Comparison of ENCODE assay signal across 8 mouse cellular contexts in genomic region chr4:134246719-134247258, GRCm38 (mm10). TPM values are rescaled to one million over a fixed set of nuclear protein-coding genes. Genes with fewer than 3 reads are reported as not detected.
DNase-seq lines count a peak whose midpoint lies in the region; ATAC-seq and TF ChIP-seq lines count a peak whose summit lies in the region.

Gene Gm30191, plus strand, starts transcription at chr4:134246935.

- peaks cover 4% of the 10 kb centered on the region; the same call in 1 of the 2 replicates for H3K27me3 ChIP-seq in kidney, adult 2 months (replicated peaks; ENCODE audit: control insufficient read depth, insufficient read depth, low read length)
- peaks cover 20% of the 10 kb centered on the region for H3K27me3 ChIP-seq in embryonic facial prominence, embryonic 11.5 days (ENCODE audit: control insufficient read depth, insufficient read depth, low read length)
- peaks cover 41% of the 10 kb centered on the region for H3K27me3 ChIP-seq in hindbrain, embryonic 14.5 days (ENCODE audit: control insufficient read depth, insufficient read depth, low read length)
- H3K27me3 ChIP-seq in midbrain, embryonic 13.5 days = peaks cover 56% of the 10 kb centered on the region

- TF ChIP-seq POLR2A in kidney, adult 2 months (IDR thresholded peaks at IDR 0.05; ENCODE audit: low read depth, low read length) = no peak

- ATAC-seq in embryonic facial prominence, embryonic 11.5 days (replicated peaks; ENCODE audit: insufficient number of reproducible peaks, low FRiP score, low TSS enrichment, low read depth) = no peak
- no peak for ATAC-seq in hindbrain, embryonic 14.5 days (ENCODE audit: low FRiP score)
- ATAC-seq in midbrain, embryonic 13.5 days = no peak

- no peak within 1 kb of the TSS for H3K4me3 ChIP-seq in kidney, adult 2 months (ENCODE audit: insufficient read depth, low read depth, low read length)
- H3K4me3 ChIP-seq in embryonic facial prominence, embryonic 11.5 days (ENCODE audit: low read depth, low read length) = peak within 1 kb of the TSS; percentile 79
- peak within 1 kb of the TSS; percentile 85 for H3K4me3 ChIP-seq in hindbrain, embryonic 14.5 days (replicated peaks; ENCODE audit: low read length)
- H3K4me3 ChIP-seq in midbrain, embryonic 13.5 days (replicated peaks) = peak within 1 kb of the TSS; percentile 81

- 61% methylated on average over 7 of the region's 7 CpGs for WGBS in kidney, adult 2 months
- WGBS in embryonic facial prominence, embryonic 11.5 days = 67% methylated on average over 7 of the region's 7 CpGs
- 64% methylated on average over 7 of the region's 7 CpGs for WGBS in hindbrain, embryonic 14.5 days
- 75% methylated on average over 7 of the region's 7 CpGs for WGBS in midbrain, embryonic 13.5 days

- peak within 1 kb of the TSS; percentile 88 for H3K4me2 ChIP-seq in embryonic facial prominence, embryonic 11.5 days (ENCODE audit: low read depth, low read length)
- peak within 1 kb of the TSS; percentile 98 for H3K4me2 ChIP-seq in hindbrain, embryonic 14.5 days (replicated peaks)
- H3K4me2 ChIP-seq in midbrain, embryonic 13.5 days (replicated peaks) = peak within 1 kb of the TSS; percentile 98

- H3K36me3 ChIP-seq in kidney, adult 2 months (ENCODE audit: control insufficient read depth, insufficient read depth, low read length) = no peaks in the 10 kb centered on the region
- no peaks in the 10 kb centered on the region for H3K36me3 ChIP-seq in embryonic facial prominence, embryonic 11.5 days (replicated peaks; ENCODE audit: control insufficient read depth, insufficient read depth, low read depth, low read length)
- no peaks in the 10 kb centered on the region for H3K36me3 ChIP-seq in hindbrain, embryonic 14.5 days (replicated peaks; ENCODE audit: control insufficient read depth, insufficient read depth)
- H3K36me3 ChIP-seq in midbrain, embryonic 13.5 days = no peaks in the 10 kb centered on the region

- H3K9ac ChIP-seq in embryonic facial prominence, embryonic 11.5 days (replicated peaks; ENCODE audit: low read length) = peak within 1 kb of the TSS; percentile 13
- peak within 1 kb of the TSS; percentile 83 for H3K9ac ChIP-seq in hindbrain, embryonic 14.5 days
- peak within 1 kb of the TSS; percentile 82 for H3K9ac ChIP-seq in midbrain, embryonic 13.5 days (replicated peaks)

- H3K9me3 ChIP-seq in embryonic facial prominence, embryonic 11.5 days (replicated peaks; ENCODE audit: control insufficient read depth, low read length) = no peaks in the 10 kb centered on the region
- no peaks in the 10 kb centered on the region for H3K9me3 ChIP-seq in hindbrain, embryonic 14.5 days (ENCODE audit: control insufficient read depth, low read length)
- H3K9me3 ChIP-seq in midbrain, embryonic 13.5 days = no peaks in the 10 kb centered on the region

- H3K4me1 ChIP-seq in kidney, adult 2 months (ENCODE audit: control insufficient read depth, insufficient read depth, low read length) = peaks cover 9% of the 10 kb centered on the region; the same call in 1 of the 2 replicates
- peaks cover 2% of the 10 kb centered on the region for H3K4me1 ChIP-seq in embryonic facial prominence, embryonic 11.5 days (ENCODE audit: control insufficient read depth, insufficient read depth, low read length)
- H3K4me1 ChIP-seq in hindbrain, embryonic 14.5 days (replicated peaks; ENCODE audit: control insufficient read depth, insufficient read depth, low read length) = peaks cover 39% of the 10 kb centered on the region
- H3K4me1 ChIP-seq in midbrain, embryonic 13.5 days (replicated peaks) = peaks cover 50% of the 10 kb centered on the region

- TF ChIP-seq CTCF in kidney, adult 2 months (conservative IDR thresholded peaks at IDR 0.05; ENCODE audit: insufficient read depth, insufficient read length, low read depth, low read length) = no peak

- peak; percentile 64 for DNase-seq in kidney, adult 2 months
- DNase-seq in kidney, adult 8-10 months = no peak
- DNase-seq in embryonic facial prominence, embryonic 11.5 days (ENCODE audit: low spot score) = no peak
- no peak for DNase-seq in hindbrain, embryonic 14.5 days (ENCODE audit: low spot score)
- DNase-seq in yolk sac, embryonic 10.5 days (ENCODE audit: low spot score) = no peak
- DNase-seq in adrenal gland, adult (ENCODE audit: inconsistent age in 2 of 2, low spot score in 1 of 2) = no peak
- DNase-seq in right cerebral cortex, postnatal 4 days = no peak

- H3K27ac ChIP-seq in kidney, adult 2 months (ENCODE audit: insufficient read depth, low read depth, low read length) = no peak within 1 kb of the TSS
- H3K27ac ChIP-seq in embryonic facial prominence, embryonic 11.5 days (replicated peaks; ENCODE audit: low read depth, low read length) = no peak within 1 kb of the TSS
- no peak within 1 kb of the TSS for H3K27ac ChIP-seq in hindbrain, embryonic 14.5 days
- no peak within 1 kb of the TSS for H3K27ac ChIP-seq in midbrain, embryonic 13.5 days

RNA-seq across cellular contexts. Expression of gene Gm30191, which starts in this region (rescaled TPM):
- 0.27 TPM in 1 of 2 replicates, not detected in the other for polyA plus RNA-seq in kidney, adult 2 months (2012; rRNA removed)
- polyA plus RNA-seq in embryonic facial prominence, embryonic 11.5 days (2014; fragmentation: Nextera tagmentation; extraction: Ambion mirVana) = not detected in 2 replicates
- polyA plus RNA-seq in hindbrain, embryonic 14.5 days (2014; fragmentation: Nextera tagmentation; extraction: Ambion mirVana) = 0.35 and 0.87 TPM in 2 replicates
- not detected in 2 replicates for polyA plus RNA-seq in midbrain, embryonic 13.5 days (2015; fragmentation: Nextera tagmentation; extraction: Ambion mirVana)

Comparison
In these comparisons a context has a peak if more than half of its experiments do, and no peak if none do; other contexts are left out.
1. Peak in DNase-seq in kidney, adult 2 months; RNA of the gene not detected or under 1 TPM.
2. H3K9ac ChIP-seq: peak in every context shown above with its lines; median percentile 83 in hindbrain, embryonic 14.5 days; 82 in midbrain, embryonic 13.5 days; 13 in embryonic facial prominence, embryonic 11.5 days.